Mouse (Mus musculus) spleen, adult 2 months (tissue): ENCODE data around the gene Slc5a10.

Experiments used
- CTCF ChIP-seq: fragments of 200-500 bp; IDR thresholded peaks from 2 replicates; pipeline ENCODE4 v1.5.1; 2011; ENCODE audit warnings: mild to moderate bottlenecking, inconsistent platforms; ENCODE audit not compliant: insufficient read depth, insufficient read length, insufficient replicate concordance; ENCODE audit errors: extremely low read depth
- POLR2A ChIP-seq: fragments of 200-500 bp; IDR thresholded peaks from 2 replicates; pipeline ENCODE4 v1.6.1; 2011; ENCODE audit warnings: low read depth, low read length, inconsistent platforms

DNA sequence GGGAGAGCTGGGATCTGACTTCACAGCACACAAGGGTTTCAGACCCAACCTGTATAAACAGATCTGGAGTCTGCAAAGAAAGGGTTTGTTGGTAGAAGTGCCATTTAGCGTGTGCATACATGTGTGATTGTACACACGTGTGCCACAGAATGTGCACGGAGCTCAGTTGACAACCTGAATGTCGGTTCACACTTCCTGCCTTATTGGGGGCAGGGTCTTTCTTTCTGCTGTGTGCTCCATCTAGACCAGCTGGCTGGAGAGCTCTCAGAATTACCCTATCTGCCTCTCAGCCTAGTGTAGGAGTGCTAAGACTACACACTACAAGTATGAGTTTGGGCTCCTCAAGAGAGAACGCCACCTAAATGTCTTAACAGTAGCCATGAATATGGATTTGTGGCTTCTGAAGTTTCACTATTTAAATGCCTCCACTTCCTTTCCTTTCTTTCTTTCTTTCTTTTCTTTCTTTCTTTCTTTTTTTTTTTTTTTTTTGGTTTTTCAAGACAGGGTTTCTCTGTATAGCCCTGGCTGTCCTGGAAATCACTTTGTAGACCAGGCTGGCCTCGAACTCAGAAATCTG, 80.9 kb downstream of the Slc5a10 start:
- TF ChIP-seq POLR2A, result no peak
- TF ChIP-seq CTCF, result no peak
